Mouse (Mus musculus): Measurements from ENCODE around the gene Gm38431.

GRCm38 (mm10) chr9:21090537-21090936, 1.3 kb downstream of the Gm38431 start:
- TF ChIP-seq CTCF (IDR thresholded peaks at IDR 0.05) (no peak), EP300 (IDR thresholded peaks at IDR 0.05; ENCODE audit: insufficient read depth, low read depth, low read length) (no peak), POLR2A (IDR thresholded peaks at IDR 0.05; ENCODE audit: insufficient read depth, low read depth, low read length) (no peak)
